Mouse (Mus musculus): ENCODE results near the gene Pnmal1.

DNA sequence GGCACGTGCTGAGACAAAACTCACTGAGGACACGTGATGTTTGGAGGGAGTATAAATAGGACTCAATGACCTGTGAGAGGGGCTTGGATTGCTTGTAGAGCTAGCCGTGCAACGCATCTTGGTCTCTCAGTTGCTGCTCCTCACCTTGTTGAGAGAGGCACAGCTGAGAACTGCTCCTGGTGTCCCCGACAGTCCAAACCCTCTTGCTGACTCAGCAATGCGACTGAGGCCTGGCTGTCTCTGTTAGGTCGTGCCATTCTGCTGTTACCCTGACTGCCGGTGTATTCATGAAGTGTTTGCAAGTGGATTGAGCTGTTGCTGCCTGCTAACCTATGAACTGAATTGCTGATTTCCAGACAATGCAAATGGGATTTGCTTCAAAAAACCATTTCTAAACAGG, 16.8 kb downstream of the Pnmal1 start:
- TF ChIP-seq GATA1 (IDR thresholded peaks at IDR 0.05; ENCODE audit: borderline replicate concordance, low read length) (no peak), FLI1 (IDR thresholded peaks at IDR 0.05; ENCODE audit: low read length) (no peak)
